Mouse (Mus musculus): ENCODE measurements around the gene Dis3l.

DNA sequence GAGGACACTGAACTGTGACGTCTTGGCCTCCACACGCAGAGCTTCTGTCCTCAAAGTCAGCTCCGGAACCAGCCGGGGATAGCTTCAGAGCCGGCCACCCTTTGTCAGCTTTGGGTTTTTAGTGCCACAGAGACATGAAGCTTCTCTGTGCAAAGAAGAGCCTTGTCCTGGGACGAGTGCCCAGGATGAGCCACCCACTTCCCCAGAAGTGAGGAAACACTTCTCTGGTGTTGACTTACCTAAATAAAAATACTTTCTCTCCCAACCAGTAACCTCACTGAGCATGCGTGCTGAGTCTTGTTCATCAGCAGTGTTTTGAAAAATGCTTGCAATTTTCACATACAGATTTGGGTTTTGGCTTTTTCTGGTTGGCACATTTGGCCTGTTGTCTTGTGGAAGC, 14.5 kb upstream of the Dis3l start:
- no peak for TF ChIP-seq POLR2A (IDR thresholded peaks at IDR 0.05; ENCODE audit: insufficient read depth, low read length)
- TF ChIP-seq CTCF (IDR thresholded peaks at IDR 0.05; ENCODE audit: low read depth, low read length): no peak
